Mouse (Mus musculus) forebrain, embryonic 14.5 days (tissue): ENCODE data around the gene Lipt2. TPM values are rescaled to one million over a fixed set of nuclear protein-coding genes. Genes with fewer than 3 reads are reported as not detected.

Experiments used
- ATAC-seq: fragments of 200-750 bp; cut with Nextera tagmentation; 2 replicates; pipeline ENCODE4 v1.8.0; 2017; ENCODE audit warnings: mild to moderate bottlenecking, moderate library complexity
- DNase-seq: peaks from one replicate; pipeline ENCODE4 v3.0.0-alpha.2; 2015; ENCODE audit warnings: low spot score
- H3K27ac ChIP-seq: fragments of 300-500 bp; sonication (generic); 2 replicates; pipeline ENCODE4 v1.5.1; 2014; ENCODE audit warnings: low read depth, mild to moderate bottlenecking, control low read depth, low read length, moderate library complexity
- H3K27me3 ChIP-seq: fragments of 300-500 bp; sonication (generic); replicated peaks from 2 replicates; pipeline ENCODE4 v1.6.1; 2014; ENCODE audit warnings: low read length, control low read depth, mixed read lengths; ENCODE audit not compliant: control insufficient read depth, insufficient read depth
- H3K36me3 ChIP-seq: fragments of 300-500 bp; sonication (generic); 2 replicates; pipeline ENCODE4 v1.6.1; 2014; ENCODE audit warnings: low read length, control low read depth; ENCODE audit not compliant: control insufficient read depth, insufficient read depth
- H3K4me1 ChIP-seq: fragments of 300-500 bp; sonication (generic); 2 replicates; pipeline ENCODE4 v1.6.1; 2014; ENCODE audit warnings: antibody characterized with exemption, low read length, control low read depth; ENCODE audit not compliant: control insufficient read depth, insufficient read depth
- H3K4me2 ChIP-seq: fragments of 300-500 bp; sonication (generic); 2 replicates; pipeline ENCODE4 v1.6.1; 2014; ENCODE audit warnings: mild to moderate bottlenecking, control low read depth, low read length
- H3K4me3 ChIP-seq: fragments of 300-500 bp; sonication (generic); 2 replicates; pipeline ENCODE4 v1.5.1; 2014; ENCODE audit warnings: low read depth, low read length, control low read depth
- H3K9ac ChIP-seq: fragments of 300-500 bp; sonication (generic); 2 replicates; pipeline ENCODE4 v1.6.1; 2014; ENCODE audit warnings: mild to moderate bottlenecking, low read length, control low read depth, moderate library complexity
- H3K9me3 ChIP-seq: fragments of 300-500 bp; sonication (generic); replicated peaks from 2 replicates; pipeline ENCODE4 v1.6.1; 2016; ENCODE audit warnings: low read length, control low read depth, mixed read lengths; ENCODE audit not compliant: control insufficient read depth
- WGBS: fragments of 180-500 bp; shearing (Covaris S2); extraction: QIAGEN DNeasy Blood & Tissue Kit; methylation state at CpG from one replicate; pipeline ENCODE4 v1.1.7; 2014; 5-methylcytosine and 5-hydroxymethylcytosine counted together
- polyA plus RNA-seq: library from polyadenylated mRNA; unstranded; fragments of >200 nt; fragmentation: Nextera tagmentation; extraction: Ambion mirVana; gene quantifications from 2 replicates; pipeline ENCODE4 v1.2.1, GENCODE M21; 2014

Lipt2 gene
- polyA plus RNA-seq, 1 experiment from 2014 or later: 24.0 TPM

- H3K4me3 ChIP-seq: no peak overlapping the region
- H3K4me1 ChIP-seq: no peaks in the 10 kb centered on the region
- no peak overlapping the region for H3K9ac ChIP-seq
- no peaks in the 10 kb centered on the region for H3K27me3 ChIP-seq
- no peak for DNase-seq
- ATAC-seq: no peak
- no peak overlapping the region for H3K27ac ChIP-seq
- H3K9me3 ChIP-seq: no peaks in the 10 kb centered on the region
- no peaks in the 10 kb centered on the region for H3K36me3 ChIP-seq
- no peak overlapping the region for H3K4me2 ChIP-seq
- WGBS: 77% methylated on average over 7 of the region's 7 CpGs
These were observed 32.6 kb upstream of the Lipt2 start for GRCm38 (mm10) chr7:100126514-100126913.

- DNase-seq (no peak), ATAC-seq (no peak)
- Histone ChIP-seq H3K4me2 (no peak overlapping the region), H3K4me1 (no peaks in the 10 kb centered on the region), H3K9me3 (no peaks in the 10 kb centered on the region), H3K27ac (no peak overlapping the region), H3K27me3 (no peaks in the 10 kb centered on the region), H3K9ac (no peak overlapping the region), H3K36me3 (no peaks in the 10 kb centered on the region), H3K4me3 (no peak overlapping the region)
- WGBS: 87% methylated on average over 7 of the region's 7 CpGs
These were observed 30.6 kb upstream of the Lipt2 start for GRCm38 (mm10) chr7:100128262-100129041.

GRCm38 (mm10) chr7:100130592-100130991 is 28.5 kb upstream of the Lipt2 start:
- H3K27ac ChIP-seq: no peak overlapping the region
- no peak for ATAC-seq
- no peaks in the 10 kb centered on the region for H3K27me3 ChIP-seq
- DNase-seq: no peak
- H3K9me3 ChIP-seq: no peaks in the 10 kb centered on the region
- 85% methylated on average over 6 of the region's 6 CpGs for WGBS
- H3K36me3 ChIP-seq: no peaks in the 10 kb centered on the region
- H3K4me1 ChIP-seq: no peaks in the 10 kb centered on the region
- H3K4me2 ChIP-seq: no peak overlapping the region
- no peak overlapping the region for H3K9ac ChIP-seq
- no peak overlapping the region for H3K4me3 ChIP-seq

GRCm38 (mm10) chr7:100132379-100132778 is 26.7 kb upstream of the Lipt2 start:
- no peaks in the 10 kb centered on the region for H3K27me3 ChIP-seq
- H3K36me3 ChIP-seq: no peaks in the 10 kb centered on the region
- no peak overlapping the region for H3K4me2 ChIP-seq
- H3K27ac ChIP-seq: no peak overlapping the region
- H3K4me3 ChIP-seq: no peak overlapping the region
- 52% methylated on average over 1 of the region's 1 CpGs for WGBS
- no peak for DNase-seq
- H3K9me3 ChIP-seq: no peaks in the 10 kb centered on the region
- no peaks in the 10 kb centered on the region for H3K4me1 ChIP-seq
- no peak for ATAC-seq
- H3K9ac ChIP-seq: no peak overlapping the region

GRCm38 (mm10) chr7:100137038-100137437 is 22.0 kb upstream of the Lipt2 start:
- WGBS: 84% methylated on average over 9 of the region's 9 CpGs
- no peaks in the 10 kb centered on the region for H3K27me3 ChIP-seq
- no peaks in the 10 kb centered on the region for H3K9me3 ChIP-seq
- H3K4me2 ChIP-seq: no peak overlapping the region
- no peaks in the 10 kb centered on the region for H3K36me3 ChIP-seq
- no peak for ATAC-seq
- H3K27ac ChIP-seq: no peak overlapping the region
- H3K9ac ChIP-seq: no peak overlapping the region
- no peaks in the 10 kb centered on the region for H3K4me1 ChIP-seq
- H3K4me3 ChIP-seq: no peak overlapping the region
- no peak for DNase-seq

GRCm38 (mm10) chr7:100138075-100138474 is 21.0 kb upstream of the Lipt2 start:
- Histone ChIP-seq H3K4me3 (no peak overlapping the region), H3K36me3 (no peaks in the 10 kb centered on the region), H3K9me3 (no peaks in the 10 kb centered on the region), H3K27ac (no peak overlapping the region), H3K9ac (no peak overlapping the region), H3K4me2 (no peak overlapping the region), H3K4me1 (no peaks in the 10 kb centered on the region), H3K27me3 (no peaks in the 10 kb centered on the region)
- 95% methylated on average over 4 of the region's 4 CpGs for WGBS
- DNase-seq (no peak), ATAC-seq (no peak)

GRCm38 (mm10) chr7:100140591-100140990 is 18.5 kb upstream of the Lipt2 start:
- Histone ChIP-seq H3K36me3 (no peaks in the 10 kb centered on the region), H3K4me3 (no peak overlapping the region), H3K9ac (no peak overlapping the region), H3K4me1 (no peaks in the 10 kb centered on the region), H3K27me3 (no peaks in the 10 kb centered on the region), H3K27ac (no peak overlapping the region), H3K4me2 (no peak overlapping the region), H3K9me3 (no peaks in the 10 kb centered on the region)
- no peak for DNase-seq
- ATAC-seq: no peak
- WGBS: 81% methylated on average over 1 of the region's 1 CpGs

- DNase-seq: no peak
- Histone ChIP-seq H3K9ac (no peak overlapping the region), H3K4me1 (no peaks in the 10 kb centered on the region), H3K9me3 (no peaks in the 10 kb centered on the region), H3K27ac (no peak overlapping the region), H3K4me3 (no peak overlapping the region), H3K36me3 (no peaks in the 10 kb centered on the region), H3K27me3 (no peaks in the 10 kb centered on the region), H3K4me2 (no peak overlapping the region)
- no peak for ATAC-seq
- WGBS: 92% methylated on average over 4 of the region's 4 CpGs
These were observed 10.5 kb upstream of the Lipt2 start for GRCm38 (mm10) chr7:100148586-100148985.

- H3K4me1 ChIP-seq: no peaks in the 10 kb centered on the region
- H3K27me3 ChIP-seq: no peaks in the 10 kb centered on the region
- H3K9ac ChIP-seq: no peak overlapping the region
- H3K36me3 ChIP-seq: no peaks in the 10 kb centered on the region
- no peak overlapping the region for H3K4me3 ChIP-seq
- H3K27ac ChIP-seq: no peak overlapping the region
- no peak for ATAC-seq
- no peak for DNase-seq
- H3K4me2 ChIP-seq: no peak overlapping the region
- H3K9me3 ChIP-seq: no peaks in the 10 kb centered on the region
- WGBS: 56% methylated on average over 10 of the region's 10 CpGs
These were observed 9.0 kb upstream of the Lipt2 start for GRCm38 (mm10) chr7:100150086-100150485.
